Mouse (Mus musculus): ENCODE results near the gene Pomgnt2.
"Not testable (repeated sequence)": the region's sequence is repeated elsewhere in the genome, so short reads cannot be mapped to it uniquely, and the experiment has no call there.

Gene Pomgnt2

GRCm38 (mm10) chr9:121997010-121997409, at the start of gene Pomgnt2:
Gene Pomgnt2, minus strand, starts transcription at chr9:121997110.
- DNase-seq (ENCODE audit: low spot score in 2 of 2) = no peak

GRCm38 (mm10) chr9:122039848-122040247, 42.9 kb upstream of the Pomgnt2 start:
- no peak for DNase-seq (ENCODE audit: low spot score in 2 of 2)

GRCm38 (mm10) chr9:122038631-122039030, 41.7 kb upstream of the Pomgnt2 start:
- no peak for DNase-seq (ENCODE audit: low spot score in 2 of 2)

- DNase-seq (ENCODE audit: low spot score in 2 of 2) = no peak
Observed at GRCm38 (mm10) chr9:122036496-122037054, 39.7 kb upstream of the Pomgnt2 start.

GRCm38 (mm10) chr9:122035807-122036206, 38.9 kb upstream of the Pomgnt2 start:
- no peak for DNase-seq (ENCODE audit: low spot score in 2 of 2)

- DNase-seq (ENCODE audit: low spot score in 2 of 2) = no peak
Observed at GRCm38 (mm10) chr9:122034949-122035348, 38.0 kb upstream of the Pomgnt2 start.

- no peak for DNase-seq (ENCODE audit: low spot score in 2 of 2)
Observed at GRCm38 (mm10) chr9:122032071-122032470, 35.2 kb upstream of the Pomgnt2 start.

- DNase-seq (ENCODE audit: low spot score in 2 of 2) = no peak
Observed at GRCm38 (mm10) chr9:122030706-122031105, 33.8 kb upstream of the Pomgnt2 start.

- no peak for DNase-seq (ENCODE audit: low spot score in 2 of 2)
Observed at GRCm38 (mm10) chr9:122029765-122030164, 32.9 kb upstream of the Pomgnt2 start.

- DNase-seq (ENCODE audit: low spot score in 2 of 2) = no peak
Observed at GRCm38 (mm10) chr9:122027914-122028745, 31.2 kb upstream of the Pomgnt2 start.

- DNase-seq (ENCODE audit: low spot score in 2 of 2) = no peak
Observed at GRCm38 (mm10) chr9:122027081-122027913, 30.4 kb upstream of the Pomgnt2 start.

GRCm38 (mm10) chr9:122025855-122026590, 29.1 kb upstream of the Pomgnt2 start:
- DNase-seq (ENCODE audit: low spot score in 2 of 2) = no peak

- no peak for DNase-seq (ENCODE audit: low spot score in 2 of 2)
Observed at GRCm38 (mm10) chr9:122024419-122024818, 27.5 kb upstream of the Pomgnt2 start.

GRCm38 (mm10) chr9:122023873-122024272, 27.0 kb upstream of the Pomgnt2 start:
- no peak for DNase-seq (ENCODE audit: low spot score in 2 of 2)

- DNase-seq (ENCODE audit: low spot score in 2 of 2) = peak in 1 of 2 experiments; percentile 22
Observed at GRCm38 (mm10) chr9:122022776-122023175, 25.9 kb upstream of the Pomgnt2 start.

- DNase-seq (ENCODE audit: low spot score in 2 of 2) = no peak
Observed at GRCm38 (mm10) chr9:122021581-122021980, 24.7 kb upstream of the Pomgnt2 start.

- not testable (repeated sequence) for DNase-seq (ENCODE audit: low spot score in 2 of 2)
Observed at GRCm38 (mm10) chr9:122021171-122021570, 24.3 kb upstream of the Pomgnt2 start.

- DNase-seq (ENCODE audit: low spot score in 2 of 2) = no peak
Observed at GRCm38 (mm10) chr9:122020321-122020720, 23.4 kb upstream of the Pomgnt2 start.

- DNase-seq (ENCODE audit: low spot score in 2 of 2) = no peak
Observed at GRCm38 (mm10) chr9:122018782-122019395, 22.0 kb upstream of the Pomgnt2 start.

- DNase-seq (ENCODE audit: low spot score in 2 of 2) = no peak
Observed at GRCm38 (mm10) chr9:122018079-122018478, 21.2 kb upstream of the Pomgnt2 start.

- peak; percentile 71 to 91 for DNase-seq (ENCODE audit: low spot score in 2 of 2)
Observed at GRCm38 (mm10) chr9:122014241-122014667, 17.3 kb upstream of the Pomgnt2 start.
